Mouse (Mus musculus): ENCODE measurements around the gene A730061H03Rik.

DNA sequence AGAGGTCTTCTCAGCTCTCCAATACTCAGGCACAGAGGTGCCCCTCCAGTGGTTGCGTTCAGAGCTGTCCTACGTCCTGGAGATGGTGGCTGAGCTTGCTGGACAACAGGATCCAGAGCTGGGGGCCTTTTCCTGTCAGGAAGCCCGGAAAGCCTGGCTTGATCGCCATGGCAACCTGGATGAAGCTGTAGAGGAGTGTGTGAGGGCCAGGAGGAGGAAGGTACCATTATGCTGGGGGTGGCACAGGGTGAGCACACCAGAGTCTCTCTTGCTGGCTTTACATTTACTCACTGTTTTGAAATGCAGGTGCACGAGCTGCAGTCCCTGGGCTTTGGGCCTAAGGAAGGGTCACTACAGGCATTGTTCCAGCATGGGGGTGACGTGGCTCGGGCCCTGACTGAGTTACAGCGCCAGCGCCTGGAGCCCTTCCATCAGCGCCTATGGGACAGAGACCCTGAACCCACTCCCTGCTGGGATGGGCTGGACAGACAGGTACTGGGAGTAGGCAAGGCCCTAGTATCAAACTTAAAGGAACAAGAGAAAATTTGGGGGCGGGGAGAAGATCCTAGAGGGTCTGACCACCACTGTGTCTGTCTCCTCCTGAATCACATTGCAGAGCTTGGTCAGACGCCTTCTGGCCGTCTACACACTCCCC lies 36.0 kb upstream of the A730061H03Rik start:
- TF ChIP-seq TAL1 (IDR thresholded peaks at IDR 0.05; ENCODE audit: low read length) (no peak), GATA1 (IDR thresholded peaks at IDR 0.05; ENCODE audit: low read length) (no peak)

Data from erythroblast, embryonic 14.5 days (primary cell).